Mouse (Mus musculus): ENCODE results near the gene Gtsf1l. TPM values are rescaled to one million over a fixed set of nuclear protein-coding genes. Genes with fewer than 3 reads are reported as not detected.

Gtsf1l gene
- polyA plus RNA-seq, 1 experiment from 2014 or later: 0.29 TPM

DNA sequence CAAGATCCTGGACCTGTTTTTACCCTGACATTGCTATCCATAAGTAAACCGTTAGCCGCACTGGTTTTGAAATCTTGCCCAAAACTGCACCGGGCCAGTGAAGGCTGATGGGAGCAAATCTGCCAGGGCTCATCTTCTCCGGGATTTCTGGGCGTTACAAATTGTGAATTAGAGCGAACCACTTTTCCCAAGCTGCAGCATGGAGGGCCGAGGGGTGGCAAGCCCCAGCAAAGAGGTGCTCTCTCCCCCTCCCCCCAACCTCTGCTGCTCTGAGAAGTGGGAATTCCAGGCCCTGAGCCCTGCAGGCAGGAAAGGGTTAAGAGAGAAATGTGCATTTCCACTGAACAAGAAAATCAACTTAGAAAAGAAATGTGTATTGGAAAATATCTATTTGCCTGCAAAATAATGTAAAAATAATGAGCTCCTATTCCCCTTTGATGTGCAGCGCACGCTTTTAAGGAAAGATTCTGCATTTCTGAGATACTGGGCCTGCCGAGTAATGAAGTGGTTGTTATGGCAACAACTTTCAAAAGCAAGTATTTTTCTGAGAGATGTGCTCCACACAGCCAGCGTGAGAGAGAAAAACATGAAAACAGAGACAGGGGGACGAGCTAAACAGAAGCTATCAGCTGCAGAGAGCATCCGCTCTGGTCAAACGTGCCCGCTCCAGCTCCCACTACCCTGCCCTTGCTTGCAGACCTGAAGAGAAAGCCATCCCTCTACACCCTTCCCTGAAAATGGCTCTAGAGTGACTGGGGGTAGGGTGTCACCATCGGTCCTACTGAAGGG, 24.0 kb upstream of the Gtsf1l start:
- H3K9me3 ChIP-seq (ENCODE audit: control insufficient read depth, low read length): no peaks in the 10 kb centered on the region
- H3K36me3 ChIP-seq (ENCODE audit: control insufficient read depth, insufficient read depth, low read length): no peaks in the 10 kb centered on the region
- H3K27ac ChIP-seq (ENCODE audit: low read depth, low read length): no peak overlapping the region
- peaks cover 4% of the 10 kb centered on the region; the same call in 1 of the 2 replicates for H3K4me1 ChIP-seq (ENCODE audit: control insufficient read depth, insufficient read depth, low read length)
- WGBS: 56% methylated on average over 16 of the region's 16 CpGs
- ATAC-seq (ENCODE audit: insufficient read depth, low FRiP score, low TSS enrichment): no peak
- H3K27me3 ChIP-seq (ENCODE audit: control insufficient read depth, insufficient read depth, low read length): no peaks in the 10 kb centered on the region
- H3K9ac ChIP-seq (ENCODE audit: low read length): no peak overlapping the region
- no peak overlapping the region for H3K4me3 ChIP-seq (ENCODE audit: low read depth, low read length)
- no peak overlapping the region for H3K4me2 ChIP-seq (ENCODE audit: low read depth)
- DNase-seq (ENCODE audit: low spot score): no peak

DNA sequence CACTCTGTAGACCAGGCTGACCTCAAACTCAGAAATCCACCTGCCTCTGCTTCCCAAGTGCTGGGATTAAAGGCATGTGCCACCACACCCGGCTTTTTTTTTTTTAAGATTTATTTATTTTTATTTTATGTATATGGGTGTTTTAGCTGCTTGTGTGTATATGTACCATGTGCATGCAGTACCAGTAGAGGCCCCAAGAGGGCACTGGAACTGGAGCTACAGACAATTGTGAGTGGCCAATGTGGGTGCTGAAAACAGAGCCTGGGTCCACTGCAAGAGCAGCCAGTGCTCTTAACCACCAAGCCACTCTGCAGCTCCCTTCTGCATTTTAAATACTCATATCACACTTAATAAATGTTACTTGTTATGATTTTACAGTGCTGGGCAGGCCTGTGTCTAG, 23.1 kb upstream of the Gtsf1l start:
- ATAC-seq (ENCODE audit: insufficient read depth, low FRiP score, low TSS enrichment) (no peak), DNase-seq (ENCODE audit: low spot score) (no peak)
- Histone ChIP-seq H3K9ac (ENCODE audit: low read length) (no peak overlapping the region), H3K4me2 (ENCODE audit: low read depth) (no peak overlapping the region), H3K4me1 (ENCODE audit: control insufficient read depth, insufficient read depth, low read length) (peaks cover 4% of the 10 kb centered on the region; the same call in 1 of the 2 replicates), H3K4me3 (ENCODE audit: low read depth, low read length) (no peak overlapping the region), H3K36me3 (ENCODE audit: control insufficient read depth, insufficient read depth, low read length) (no peaks in the 10 kb centered on the region), H3K9me3 (ENCODE audit: control insufficient read depth, low read length) (no peaks in the 10 kb centered on the region), H3K27me3 (ENCODE audit: control insufficient read depth, insufficient read depth, low read length) (no peaks in the 10 kb centered on the region), H3K27ac (ENCODE audit: low read depth, low read length) (no peak overlapping the region)
- WGBS: 87% methylated on average over 1 of the region's 1 CpGs

DNA sequence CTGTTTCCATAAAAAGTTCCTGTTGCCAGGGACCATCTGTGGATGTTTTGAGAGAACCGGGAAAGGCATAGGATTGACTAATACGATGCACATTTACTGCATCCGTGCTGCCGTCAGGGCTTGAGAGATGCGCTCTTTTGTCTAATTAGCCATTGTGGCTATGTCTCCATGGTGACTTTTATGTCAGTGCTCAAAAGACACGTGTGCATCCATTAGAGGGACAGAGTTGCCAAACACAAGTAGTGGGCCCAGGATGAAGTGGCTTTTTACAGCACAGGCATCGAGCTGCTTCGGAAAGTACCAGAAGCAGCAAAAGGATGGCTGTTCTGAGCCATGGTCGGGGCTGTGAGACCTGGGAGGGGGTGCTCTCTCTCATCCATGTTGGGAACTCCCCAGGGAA, 20.7 kb upstream of the Gtsf1l start:
- Histone ChIP-seq H3K9ac (ENCODE audit: low read length) (no peak overlapping the region), H3K4me2 (ENCODE audit: low read depth) (no peak overlapping the region), H3K27ac (ENCODE audit: low read depth, low read length) (no peak overlapping the region), H3K4me1 (ENCODE audit: control insufficient read depth, insufficient read depth, low read length) (peaks cover 4% of the 10 kb centered on the region; the same call in 1 of the 2 replicates), H3K9me3 (ENCODE audit: control insufficient read depth, low read length) (no peaks in the 10 kb centered on the region), H3K27me3 (ENCODE audit: control insufficient read depth, insufficient read depth, low read length) (no peaks in the 10 kb centered on the region), H3K4me3 (ENCODE audit: low read depth, low read length) (no peak overlapping the region), H3K36me3 (ENCODE audit: control insufficient read depth, insufficient read depth, low read length) (no peaks in the 10 kb centered on the region)
- DNase-seq (ENCODE audit: low spot score) (peak; percentile 49), ATAC-seq (ENCODE audit: insufficient read depth, low FRiP score, low TSS enrichment) (0 out of 2 replicates have a peak, but pooled peaks have one; percentile 53)
- 47% methylated on average over 9 of the region's 9 CpGs for WGBS

DNA sequence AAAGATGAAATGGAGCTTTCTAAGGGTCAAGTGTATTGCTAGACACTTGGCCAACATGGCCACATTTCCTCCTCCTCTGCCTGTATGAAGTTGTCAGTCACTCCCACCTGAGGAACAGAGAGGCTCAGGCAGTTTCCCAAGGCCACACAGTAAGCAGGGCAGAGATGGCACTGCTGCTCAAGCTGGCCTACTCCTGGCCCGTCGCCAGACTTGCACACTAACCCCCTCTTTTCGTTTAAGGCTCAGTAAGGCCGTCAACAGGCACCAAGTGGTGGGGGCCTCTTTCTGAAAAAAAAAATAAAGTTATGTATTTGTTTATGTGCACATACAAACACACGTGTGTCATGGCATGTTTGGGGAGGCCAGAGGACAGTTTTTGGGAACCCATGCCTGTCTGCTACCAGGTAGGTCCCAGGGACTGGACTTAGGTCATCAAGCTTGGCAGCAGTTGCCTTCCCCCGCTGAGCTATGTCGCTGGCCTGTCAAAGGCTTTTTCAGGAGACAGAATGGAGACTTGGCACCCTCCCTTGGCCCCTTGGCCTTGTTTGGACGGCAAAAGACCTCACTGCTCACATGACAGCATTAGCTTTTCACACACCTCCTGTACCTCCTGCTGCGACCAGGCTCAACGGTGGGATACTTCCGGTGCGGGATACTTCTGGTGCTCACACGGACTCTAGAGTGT, 16.6 kb upstream of the Gtsf1l start:
- no peak overlapping the region for H3K4me2 ChIP-seq (ENCODE audit: low read depth)
- H3K4me1 ChIP-seq (ENCODE audit: control insufficient read depth, insufficient read depth, low read length): peaks cover 4% of the 10 kb centered on the region; the same call in 1 of the 2 replicates
- no peaks in the 10 kb centered on the region for H3K27me3 ChIP-seq (ENCODE audit: control insufficient read depth, insufficient read depth, low read length)
- no peak for DNase-seq (ENCODE audit: low spot score)
- no peak overlapping the region for H3K9ac ChIP-seq (ENCODE audit: low read length)
- H3K9me3 ChIP-seq (ENCODE audit: control insufficient read depth, low read length): no peaks in the 10 kb centered on the region
- H3K4me3 ChIP-seq (ENCODE audit: low read depth, low read length): no peak overlapping the region
- H3K27ac ChIP-seq (ENCODE audit: low read depth, low read length): no peak overlapping the region
- H3K36me3 ChIP-seq (ENCODE audit: control insufficient read depth, insufficient read depth, low read length): no peaks in the 10 kb centered on the region
- 82% methylated on average over 13 of the region's 13 CpGs for WGBS
- ATAC-seq (ENCODE audit: insufficient read depth, low FRiP score, low TSS enrichment): no peak

DNA sequence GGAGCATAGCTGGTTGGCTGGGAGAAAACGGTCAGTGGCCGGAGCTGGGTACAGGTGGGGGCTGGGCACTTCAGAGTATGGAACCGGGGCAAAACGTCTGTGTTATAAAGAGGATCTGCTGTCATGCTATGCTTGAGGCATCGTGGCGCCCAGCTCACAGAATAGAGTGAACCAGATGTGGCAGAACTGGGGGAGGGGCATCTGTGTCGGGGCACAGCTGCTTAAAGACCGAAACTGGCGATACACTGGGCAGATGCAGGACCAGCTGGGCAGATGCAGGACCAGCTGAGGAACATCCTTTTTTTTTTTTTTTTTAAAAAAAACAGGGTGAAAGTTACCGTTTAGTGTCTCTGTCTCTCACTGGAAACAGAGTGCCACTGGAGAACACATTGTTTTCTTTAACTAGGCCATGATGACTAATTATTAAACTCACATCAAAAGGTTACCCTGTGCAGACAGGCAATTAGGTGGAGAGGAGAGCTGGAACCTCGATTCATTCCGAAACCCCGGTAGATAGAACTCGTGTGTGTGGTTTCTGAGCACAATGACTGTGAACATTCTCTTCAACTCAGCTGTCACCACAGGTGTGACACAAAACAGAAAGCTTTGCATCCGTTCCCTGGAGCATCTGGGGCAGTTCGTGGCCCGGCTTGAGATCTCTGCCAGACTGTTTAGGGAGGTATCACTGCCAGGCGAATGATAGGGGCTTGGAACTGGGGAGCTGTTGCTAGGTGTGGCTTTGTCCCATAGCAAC, 15.4 kb upstream of the Gtsf1l start:
- no peak overlapping the region for H3K4me3 ChIP-seq (ENCODE audit: low read depth, low read length)
- DNase-seq (ENCODE audit: low spot score) (no peak), ATAC-seq (ENCODE audit: insufficient read depth, low FRiP score, low TSS enrichment) (no peak)
- no peak overlapping the region for H3K9ac ChIP-seq (ENCODE audit: low read length)
- H3K4me2 ChIP-seq (ENCODE audit: low read depth): no peak overlapping the region
- H3K36me3 ChIP-seq (ENCODE audit: control insufficient read depth, insufficient read depth, low read length): no peaks in the 10 kb centered on the region
- 68% methylated on average over 18 of the region's 18 CpGs for WGBS
- no peaks in the 10 kb centered on the region for H3K27me3 ChIP-seq (ENCODE audit: control insufficient read depth, insufficient read depth, low read length)
- peaks cover 2% of the 10 kb centered on the region; the same call in 1 of the 2 replicates for H3K4me1 ChIP-seq (ENCODE audit: control insufficient read depth, insufficient read depth, low read length)
- no peaks in the 10 kb centered on the region for H3K9me3 ChIP-seq (ENCODE audit: control insufficient read depth, low read length)
- H3K27ac ChIP-seq (ENCODE audit: low read depth, low read length): no peak overlapping the region

DNA sequence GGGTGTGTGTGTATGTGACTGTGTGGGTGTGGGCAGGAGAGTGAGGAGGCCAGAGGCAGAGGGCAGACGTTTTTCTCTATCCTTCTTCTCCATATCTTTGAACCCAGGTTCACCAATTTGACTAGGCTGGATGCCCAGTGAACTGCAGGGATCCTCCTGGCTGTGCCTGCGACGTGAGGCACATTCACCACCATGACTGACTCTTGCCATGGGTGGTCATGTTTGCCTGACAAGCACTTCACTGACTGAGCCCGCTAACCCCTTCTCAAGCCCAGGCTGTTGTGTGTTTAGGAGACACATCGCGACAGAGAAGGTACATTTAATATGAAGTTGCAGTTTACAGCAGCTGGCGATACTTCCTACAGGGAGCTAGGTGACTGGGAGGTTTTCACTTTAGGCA, 14.6 kb upstream of the Gtsf1l start:
- DNase-seq (ENCODE audit: low spot score): no peak
- Histone ChIP-seq H3K27me3 (ENCODE audit: control insufficient read depth, insufficient read depth, low read length) (no peaks in the 10 kb centered on the region), H3K9ac (ENCODE audit: low read length) (no peak overlapping the region), H3K27ac (ENCODE audit: low read depth, low read length) (no peak overlapping the region), H3K9me3 (ENCODE audit: control insufficient read depth, low read length) (no peaks in the 10 kb centered on the region), H3K4me1 (ENCODE audit: control insufficient read depth, insufficient read depth, low read length) (no peaks in the 10 kb centered on the region), H3K4me3 (ENCODE audit: low read depth, low read length) (no peak overlapping the region), H3K4me2 (ENCODE audit: low read depth) (no peak overlapping the region), H3K36me3 (ENCODE audit: control insufficient read depth, insufficient read depth, low read length) (no peaks in the 10 kb centered on the region)
- no peak for ATAC-seq (ENCODE audit: insufficient read depth, low FRiP score, low TSS enrichment)
- 76% methylated on average over 7 of the region's 7 CpGs for WGBS

DNA sequence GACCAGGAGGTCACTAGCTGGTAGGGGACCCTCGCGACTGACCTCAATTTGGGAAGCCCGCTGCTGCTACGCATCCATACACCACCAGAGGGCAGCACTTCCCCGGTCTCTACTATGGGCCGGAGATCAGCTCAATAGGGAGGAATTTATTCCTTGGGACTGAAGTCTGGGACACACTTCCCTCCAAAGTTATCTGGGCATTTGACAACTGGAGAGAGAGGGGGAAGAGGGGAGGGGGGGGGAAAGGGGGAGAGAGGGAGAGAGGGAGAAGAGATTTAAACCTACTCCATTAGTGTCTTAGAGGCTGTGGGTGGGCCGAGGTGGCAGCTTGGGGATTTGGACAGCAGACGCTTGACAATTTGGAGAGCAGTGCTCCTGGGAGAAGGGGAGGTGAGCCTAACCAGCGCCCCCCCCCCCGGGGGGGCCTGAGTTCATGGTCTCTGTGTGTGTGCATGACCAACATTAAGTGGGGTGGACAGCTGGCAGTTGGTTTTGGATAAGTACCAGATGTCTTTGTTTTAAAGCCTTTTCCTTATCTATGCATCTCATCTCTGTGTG, 14.1 kb upstream of the Gtsf1l start:
- 7% methylated on average over 10 of the region's 10 CpGs for WGBS
- Histone ChIP-seq H3K27me3 (ENCODE audit: control insufficient read depth, insufficient read depth, low read length) (no peaks in the 10 kb centered on the region), H3K9ac (ENCODE audit: low read length) (no peak overlapping the region)

DNA sequence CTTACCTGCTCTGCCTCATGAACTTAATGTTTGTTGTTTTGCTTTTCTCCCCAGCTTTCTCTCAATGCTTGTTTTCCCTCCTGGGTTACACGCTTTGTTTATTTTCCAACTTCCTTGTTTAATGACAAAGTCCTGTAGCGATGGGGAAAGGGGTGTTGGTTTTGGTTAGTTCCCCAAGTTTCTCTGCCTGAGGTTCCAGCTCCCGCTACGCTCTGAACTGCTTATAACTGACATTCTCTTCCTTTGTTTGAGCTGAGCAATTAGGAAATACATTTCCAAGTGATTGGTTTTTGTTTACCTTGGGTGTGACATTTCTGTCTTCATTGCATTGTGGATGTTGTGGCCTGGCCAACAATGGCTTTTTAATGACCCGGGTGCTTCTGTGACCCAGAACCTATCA, 12.9 kb upstream of the Gtsf1l start:
- 74% methylated on average over 5 of the region's 5 CpGs for WGBS
- no peak for ATAC-seq (ENCODE audit: insufficient read depth, low FRiP score, low TSS enrichment)
- Histone ChIP-seq H3K4me1 (ENCODE audit: control insufficient read depth, insufficient read depth, low read length) (no peaks in the 10 kb centered on the region), H3K9me3 (ENCODE audit: control insufficient read depth, low read length) (no peaks in the 10 kb centered on the region), H3K9ac (ENCODE audit: low read length) (no peak overlapping the region), H3K27ac (ENCODE audit: low read depth, low read length) (no peak overlapping the region), H3K27me3 (ENCODE audit: control insufficient read depth, insufficient read depth, low read length) (no peaks in the 10 kb centered on the region), H3K4me3 (ENCODE audit: low read depth, low read length) (no peak overlapping the region), H3K36me3 (ENCODE audit: control insufficient read depth, insufficient read depth, low read length) (no peaks in the 10 kb centered on the region), H3K4me2 (ENCODE audit: low read depth) (no peak overlapping the region)
- DNase-seq (ENCODE audit: low spot score): no peak

More for the DNA sequence above, 14.1 kb upstream of the Gtsf1l start:
- H3K4me2 ChIP-seq (ENCODE audit: low read depth): no peak overlapping the region
- H3K4me1 ChIP-seq (ENCODE audit: control insufficient read depth, insufficient read depth, low read length): no peaks in the 10 kb centered on the region
- ATAC-seq (ENCODE audit: insufficient read depth, low FRiP score, low TSS enrichment) (no peak), DNase-seq (ENCODE audit: low spot score) (peak; percentile 85)
- no peaks in the 10 kb centered on the region for H3K9me3 ChIP-seq (ENCODE audit: control insufficient read depth, low read length)
- no peaks in the 10 kb centered on the region for H3K36me3 ChIP-seq (ENCODE audit: control insufficient read depth, insufficient read depth, low read length)
- H3K4me3 ChIP-seq (ENCODE audit: low read depth, low read length): no peak overlapping the region
- H3K27ac ChIP-seq (ENCODE audit: low read depth, low read length): no peak overlapping the region

Data from neural tube, embryonic 11.5 days (tissue).